Mouse (Mus musculus) MEL (cell line): Measurements from ENCODE around the gene Hcn2. TPM values are rescaled to one million over a fixed set of nuclear protein-coding genes. Genes with fewer than 3 reads are reported as not detected.

ENCODE experiments used
- DNase-seq: peaks from one replicate; pipeline ENCODE4 v3.0.0; 2011; ENCODE audit warnings: low read depth, low spot score
- H3K27ac ChIP-seq: 2 replicates; pipeline ENCODE4 v1.5.1; 2012; ENCODE audit warnings: low read depth, mild to moderate bottlenecking, control low read depth, low read length, moderate library complexity; ENCODE audit not compliant: control insufficient read depth
- H3K27me3 ChIP-seq, 2 experiments: fragments of 150-350 bp in 1 of 2; sonication (generic) in 1 of 2; 2 replicates each; pipeline ENCODE4 v1.6.1; 2012; ENCODE audit warnings: low read length in 2 of 2, mild to moderate bottlenecking in 2 of 2, improper control_type of control experiment in 1 of 2, moderate library complexity in 1 of 2; ENCODE audit not compliant: insufficient read depth in 2 of 2, control insufficient read depth in 1 of 2
- H3K36me3 ChIP-seq, 2 experiments: 2 replicates each; pipeline ENCODE4 v1.6.1; 2012 to 2014; ENCODE audit warnings: low read length in 2 of 2, improper control_type of control experiment in 1 of 2, inconsistent platforms in 1 of 2, mild to moderate bottlenecking in 1 of 2; ENCODE audit not compliant: insufficient read depth in 2 of 2, control insufficient read depth in 1 of 2
- H3K4me1 ChIP-seq, 2 experiments: fragments of 150-350 bp in 1 of 2; sonication (generic) in 1 of 2; 2 replicates each; pipeline ENCODE4 v1.6.1; 2012; ENCODE audit warnings: low read length in 2 of 2, improper control_type of control experiment in 1 of 2, mild to moderate bottlenecking in 1 of 2; ENCODE audit not compliant: insufficient read depth in 2 of 2, control insufficient read depth in 1 of 2
- H3K4me3 ChIP-seq, 2 experiments: fragments of 150-350 bp in 1 of 2; sonication (generic) in 1 of 2; 2 replicates each; pipeline ENCODE4 v1.5.1; 2012; ENCODE audit warnings: low read depth in 2 of 2, low read length in 2 of 2, mild to moderate bottlenecking in 2 of 2, moderate library complexity in 2 of 2, control low read depth in 1 of 2, improper control_type of control experiment in 1 of 2; ENCODE audit not compliant: control insufficient read depth in 1 of 2, insufficient read depth in 1 of 2
- H3K79me2 ChIP-seq: 2 replicates; pipeline ENCODE4 v1.6.1; 2012; ENCODE audit warnings: mild to moderate bottlenecking, low read length, moderate library complexity; ENCODE audit not compliant: control insufficient read depth, poor library complexity, insufficient read depth
- H3K9ac ChIP-seq: 2 replicates; pipeline ENCODE4 v1.6.1; 2012; ENCODE audit warnings: low read depth, mild to moderate bottlenecking, control low read depth, low read length, moderate library complexity; ENCODE audit not compliant: control insufficient read depth, poor library complexity, severe bottlenecking
- H3K9me3 ChIP-seq: fragments of 150-350 bp; sonication (generic); replicated peaks from 2 replicates; pipeline ENCODE4 v1.6.1; 2012; ENCODE audit warnings: mild to moderate bottlenecking, low read length, improper control_type of control experiment, moderate library complexity; ENCODE audit not compliant: insufficient read depth
- CHD1 ChIP-seq: IDR thresholded peaks from 2 replicates; pipeline ENCODE4 v1.6.1; 2012; ENCODE audit warnings: low read depth, mild to moderate bottlenecking, inconsistent platforms, low read length, improper control_type of control experiment
- E2F4 ChIP-seq: IDR thresholded peaks from 2 replicates; pipeline ENCODE4 v1.6.1; 2011; ENCODE audit warnings: low read depth, low read length, improper control_type of control experiment, borderline replicate concordance
- GABPA ChIP-seq: IDR thresholded peaks from 2 replicates; pipeline ENCODE4 v1.6.1; 2012; ENCODE audit warnings: low read depth, mild to moderate bottlenecking, inconsistent platforms, low read length, improper control_type of control experiment, moderate library complexity
- KAT2A ChIP-seq: conservative IDR thresholded peaks from 2 replicates; pipeline ENCODE4 v1.6.1; 2012; ENCODE audit warnings: low read depth, low read length, improper control_type of control experiment, inconsistent platforms
- MAX ChIP-seq: IDR thresholded peaks from 2 replicates; pipeline ENCODE4 v1.6.1; 2011; ENCODE audit warnings: low read length, improper control_type of control experiment
- MXI1 ChIP-seq: IDR thresholded peaks from 2 replicates; pipeline ENCODE4 v1.6.1; 2011; ENCODE audit warnings: mild to moderate bottlenecking, low read depth, low read length, improper control_type of control experiment
- MYB ChIP-seq: IDR thresholded peaks from 2 replicates; pipeline ENCODE4 v1.6.1; 2011; ENCODE audit warnings: mild to moderate bottlenecking, low read depth, low read length, improper control_type of control experiment
- NRF1 ChIP-seq: IDR thresholded peaks from 2 replicates; pipeline ENCODE4 v1.6.1; 2014; ENCODE audit warnings: low read depth, mild to moderate bottlenecking, inconsistent platforms, low read length, improper control_type of control experiment, moderate library complexity; ENCODE audit not compliant: poor library complexity, insufficient read depth, severe bottlenecking
- POLR2A ChIP-seq, 2 experiments: IDR thresholded peaks; 2 replicates each; pipeline ENCODE4 v1.6.1; 2011 to 2012; ENCODE audit warnings: low read length in 2 of 2, mild to moderate bottlenecking in 2 of 2, control low read depth in 1 of 2, improper control_type of control experiment in 1 of 2, low read depth in 1 of 2, moderate library complexity in 1 of 2; ENCODE audit not compliant: control insufficient read depth in 1 of 2, insufficient read depth in 1 of 2, poor library complexity in 1 of 2
- POLR2AphosphoS5 ChIP-seq: IDR thresholded peaks from 2 replicates; pipeline ENCODE4 v1.6.1; 2012; ENCODE audit warnings: low read depth, borderline replicate concordance, mild to moderate bottlenecking, inconsistent platforms, low read length, moderate library complexity, mixed read lengths
- RCOR1 ChIP-seq: IDR thresholded peaks from 2 replicates; pipeline ENCODE4 v1.6.1; 2012; ENCODE audit warnings: low read depth, mild to moderate bottlenecking, inconsistent platforms, low read length, improper control_type of control experiment
- SIN3A ChIP-seq: IDR thresholded peaks from 2 replicates; pipeline ENCODE4 v1.6.1; 2012; ENCODE audit warnings: low read length, improper control_type of control experiment, inconsistent platforms
- TCF12 ChIP-seq: IDR thresholded peaks from 2 replicates; pipeline ENCODE4 v1.6.1; 2014; ENCODE audit warnings: low read depth, mild to moderate bottlenecking, inconsistent platforms, low read length, improper control_type of control experiment, moderate library complexity
- USF1 ChIP-seq: IDR thresholded peaks from 2 replicates; pipeline ENCODE4 v1.6.1; 2014; ENCODE audit warnings: low read depth, mild to moderate bottlenecking, inconsistent platforms, low read length, improper control_type of control experiment, moderate library complexity
- ZC3H11A ChIP-seq: IDR thresholded peaks from 2 replicates; pipeline ENCODE4 v1.6.1; 2012; ENCODE audit warnings: low read depth, mild to moderate bottlenecking, inconsistent platforms, low read length, improper control_type of control experiment
- ZNF384 ChIP-seq: IDR thresholded peaks from 2 replicates; pipeline ENCODE4 v1.6.1; 2012; ENCODE audit warnings: low read depth, mild to moderate bottlenecking, inconsistent platforms, low read length, improper control_type of control experiment
- polyA plus RNA-seq, 2 experiments: library from polyadenylated mRNA; stranded (reverse) in 1 of 2; unstranded in 1 of 2; fragments of >175 nt in 1 of 2; fragments of >200 nt in 1 of 2; gene quantifications; 2 replicates each; pipeline versions ENCODE4 v1.2.1 to v1.2.4; 2012; ENCODE audit warnings: low replicate concordance in 2 of 2, low read depth in 1 of 2; ENCODE audit not compliant: insufficient read length in 2 of 2, insufficient read depth in 1 of 2, missing spikeins in 1 of 2
- total RNA-seq: library from RNA; depleted of rRNA; stranded (reverse); fragments of 300-350 nt; gene quantifications from 2 replicates; pipeline ENCODE4 v1.2.3, GENCODE M21; 2012

The Hcn2 gene
- total and polyA plus RNA-seq, 3 experiments, result 0.42 to 1.6 TPM; not detected in 1

GRCm38 (mm10) chr10:79777103-79777531, 60.7 kb downstream of the Hcn2 start, which contains the start of gene Fstl3:
Gene Fstl3, plus strand, starts transcription at chr10:79777272.
- Histone ChIP-seq H3K27me3 (no peaks in the 10 kb centered on the region), H3K4me1 (peaks cover 0 to 8% of the 10 kb centered on the region in 2 experiments; a peak in 1 of 4 replicates), H3K36me3 (no peaks in the 10 kb centered on the region), H3K79me2 (no peaks in the 10 kb centered on the region), H3K9ac (peak within 1 kb of the TSS; percentile 67), H3K27ac (no peak within 1 kb of the TSS), H3K4me3 (peak within 1 kb of the TSS; percentile 35 to 72), H3K9me3 (no peaks in the 10 kb centered on the region)
- no peak for TF ChIP-seq RCOR1
- TF ChIP-seq USF1, result peak; percentile 58
- peak; percentile 3; the same call in 1 of the 2 replicates for TF ChIP-seq SIN3A
- no peak for TF ChIP-seq GABPA
- peak; percentile 49; the same call in 1 of the 2 replicates for TF ChIP-seq MXI1
- TF ChIP-seq POLR2A (IDR thresholded peaks at IDR 0.05; ENCODE audit: control insufficient read depth in 1 of 2, insufficient read depth in 1 of 2, low read depth in 1 of 2, low read length in 2 of 2, poor library complexity in 1 of 2), result peak; percentile 28 to 43; a peak in 1 of 4 replicates
- DNase-seq, result peak; percentile 44

GRCm38 (mm10) chr10:79778006-79778405, 61.6 kb downstream of the Hcn2 start:
- no peak for DNase-seq
- Histone ChIP-seq H3K27ac (no peak overlapping the region), H3K27me3 (no peaks in the 10 kb centered on the region), H3K9ac (no peak overlapping the region), H3K36me3 (no peaks in the 10 kb centered on the region), H3K79me2 (no peaks in the 10 kb centered on the region), H3K9me3 (no peaks in the 10 kb centered on the region), H3K4me3 (peak overlapping the region in 1 of 2 experiments; percentile 72; a peak in 1 of 4 replicates), H3K4me1 (peaks cover 0 to 8% of the 10 kb centered on the region in 2 experiments; a peak in 1 of 4 replicates)
- TF ChIP-seq CHD1, result no peak
- TF ChIP-seq USF1, result no peak
- no peak for TF ChIP-seq MXI1
- TF ChIP-seq NRF1, result no peak
- TF ChIP-seq ZNF384, result no peak
- TF ChIP-seq MYB, result no peak
- TF ChIP-seq MAX, result no peak
- no peak for TF ChIP-seq ZC3H11A
- no peak for TF ChIP-seq POLR2AphosphoS5
- no peak for TF ChIP-seq SIN3A

GRCm38 (mm10) chr10:79779193-79779592, 62.8 kb downstream of the Hcn2 start:
- Histone ChIP-seq H3K27me3 (no peaks in the 10 kb centered on the region), H3K79me2 (no peaks in the 10 kb centered on the region), H3K4me3 (no peak overlapping the region), H3K9me3 (no peaks in the 10 kb centered on the region), H3K27ac (no peak overlapping the region), H3K9ac (no peak overlapping the region), H3K4me1 (peaks cover 0 to 8% of the 10 kb centered on the region in 2 experiments; a peak in 1 of 4 replicates), H3K36me3 (no peaks in the 10 kb centered on the region)
- no peak for DNase-seq
- TF ChIP-seq MYB (no peak), ZNF384 (no peak), E2F4 (no peak), KAT2A (no peak), TCF12 (no peak)
